Comparison of ENCODE assay signal across 20 mouse cellular contexts in genomic region chr10:50312591-50312990, GRCm38 (mm10).
"Had no signal": no experiment of that assay in that cellular context is flagged by ENCODE, and none has a peak within 500 bp of the region (broad histone marks: within the 10 kb centered on the region; RNA-seq: fewer than 3 reads in every experiment).

No protein-coding gene starts in this region.

- H3K4me2 ChIP-seq: limb, embryonic 13.5 days; liver, embryonic 12.5 days; liver, embryonic 15.5 days; midbrain, embryonic 12.5 days; midbrain, embryonic 15.5 days; neural tube, embryonic 13.5 days; stomach, embryonic 15.5 days had no signal

- H3K9ac ChIP-seq: limb, embryonic 13.5 days; liver, embryonic 12.5 days; liver, embryonic 15.5 days; midbrain, embryonic 12.5 days; midbrain, embryonic 15.5 days; neural tube, embryonic 13.5 days; stomach, embryonic 15.5 days had no signal

- DNase-seq: kidney, adult 18-20 months; kidney, adult 9 months; kidney, postnatal 14 days; kidney, postnatal 4 days; liver; lung, adult 18-20 months; retina, postnatal 1 day; right cerebral cortex, postnatal 25 days; spleen, adult 18-20 months; thymus, postnatal 36 days had no signal

- H3K9me3 ChIP-seq: limb, embryonic 13.5 days; liver, embryonic 12.5 days; liver, embryonic 15.5 days; midbrain, embryonic 12.5 days; midbrain, embryonic 15.5 days; neural tube, embryonic 13.5 days; stomach, embryonic 15.5 days had no signal

- H3K4me3 ChIP-seq: left cerebral cortex, adult 2 months; limb, embryonic 13.5 days; liver, embryonic 12.5 days; liver, embryonic 15.5 days; midbrain, embryonic 12.5 days; midbrain, embryonic 15.5 days; neural tube, embryonic 13.5 days; stomach, embryonic 15.5 days had no signal

- H3K27me3 ChIP-seq: limb, embryonic 13.5 days; liver, embryonic 12.5 days; liver, embryonic 15.5 days; midbrain, embryonic 12.5 days; midbrain, embryonic 15.5 days; neural tube, embryonic 13.5 days; stomach, embryonic 15.5 days had no signal

- H3K36me3 ChIP-seq: limb, embryonic 13.5 days; liver, embryonic 12.5 days; liver, embryonic 15.5 days; midbrain, embryonic 12.5 days; midbrain, embryonic 15.5 days; neural tube, embryonic 13.5 days; stomach, embryonic 15.5 days had no signal

- H3K27ac ChIP-seq: left cerebral cortex, adult 2 months; limb, embryonic 13.5 days; liver, embryonic 12.5 days; liver, embryonic 15.5 days; macrophage; midbrain, embryonic 12.5 days; midbrain, embryonic 15.5 days; neural tube, embryonic 13.5 days; stomach, embryonic 15.5 days had no signal

- ATAC-seq: liver, embryonic 12.5 days; lung, postnatal 0 days; midbrain, embryonic 15.5 days had no signal

- H3K4me1 ChIP-seq: limb, embryonic 13.5 days; liver, embryonic 12.5 days; liver, embryonic 15.5 days; midbrain, embryonic 12.5 days; midbrain, embryonic 15.5 days; neural tube, embryonic 13.5 days; stomach, embryonic 15.5 days had no signal
